Mouse (Mus musculus): Measurements from ENCODE around the gene Olfr1297. TPM values are rescaled to one million over a fixed set of nuclear protein-coding genes. Genes with fewer than 3 reads are reported as not detected.

Gene Olfr1297
- not detected in 2 replicates for polyA plus RNA-seq (2012; rRNA removed)

GRCm38 (mm10) chr2:111626397-111626796, at the start of gene Olfr1297:
Gene Olfr1297, minus strand, starts transcription at chr2:111626497.
- no peak for DNase-seq (ENCODE audit: low read depth, low spot score)
- 75% methylated on average over 1 of the region's 1 CpGs for WGBS

GRCm38 (mm10) chr2:111661119-111661518, 34.8 kb upstream of the Olfr1297 start, which contains the start of gene Olfr1299:
Gene Olfr1299, plus strand, starts transcription at chr2:111661419.
- no peak for DNase-seq (ENCODE audit: low read depth, low spot score)
- 72% methylated on average over 4 of the region's 4 CpGs for WGBS

GRCm38 (mm10) chr2:111649101-111649500, 22.8 kb upstream of the Olfr1297 start, which contains the start of gene Olfr1298:
Gene Olfr1298, minus strand, starts transcription at chr2:111649201.
- WGBS, result 76% methylated on average over 1 of the region's 1 CpGs

GRCm38 (mm10) chr2:111569581-111569980, 56.7 kb downstream of the Olfr1297 start, which contains the start of gene Olfr1295:
Gene Olfr1295, minus strand, starts transcription at chr2:111569681.
- no peak for DNase-seq (ENCODE audit: low read depth, low spot score)

More at GRCm38 (mm10) chr2:111649101-111649500, 22.8 kb upstream of the Olfr1297 start, which contains the start of gene Olfr1298:
- no peak for DNase-seq (ENCODE audit: low read depth, low spot score)

Other genes with a start within 250 kb of the Olfr1297 start
- not detected in 2 replicates for gene Olfr1286, start 203.4 kb downstream of the Olfr1297 start, polyA plus RNA-seq (2012; rRNA removed)
- gene Olfr1287, start 177.4 kb downstream of the Olfr1297 start, polyA plus RNA-seq (2012; rRNA removed), result not detected in 2 replicates
- not detected in 2 replicates for gene Olfr1288, start 152.4 kb downstream of the Olfr1297 start, polyA plus RNA-seq (2012; rRNA removed)
- not detected in 2 replicates for gene Olfr1289, start 145.7 kb downstream of the Olfr1297 start, polyA plus RNA-seq (2012; rRNA removed)
- gene Olfr1290, start 132.7 kb downstream of the Olfr1297 start, polyA plus RNA-seq (2012; rRNA removed), result not detected in 2 replicates
- gene Olfr1291-ps1, start 129.3 kb downstream of the Olfr1297 start, polyA plus RNA-seq (2012; rRNA removed), result not detected in 2 replicates
- gene Olfr1293-ps, start 101.3 kb downstream of the Olfr1297 start, polyA plus RNA-seq (2012; rRNA removed), result not detected in 2 replicates
- gene Olfr1294, start 86.2 kb downstream of the Olfr1297 start, polyA plus RNA-seq (2012; rRNA removed), result not detected in 2 replicates
- not detected in 2 replicates for gene Olfr1295, start 56.8 kb downstream of the Olfr1297 start, polyA plus RNA-seq (2012; rRNA removed)
- not detected in 2 replicates for gene Olfr1298, start 22.7 kb upstream of the Olfr1297 start, polyA plus RNA-seq (2012; rRNA removed)
- gene Olfr1299, start 34.9 kb upstream of the Olfr1297 start, polyA plus RNA-seq (2012; rRNA removed), result not detected in 2 replicates
- gene Olfr1301, start 124.5 kb upstream of the Olfr1297 start, polyA plus RNA-seq (2012; rRNA removed), result not detected in 2 replicates
- gene Olfr1302, start 150.9 kb upstream of the Olfr1297 start, polyA plus RNA-seq (2012; rRNA removed), result not detected in 2 replicates
- gene Olfr1303, start 193.8 kb upstream of the Olfr1297 start, polyA plus RNA-seq (2012; rRNA removed), result not detected in 2 replicates

Data from large intestine, adult 2 months (tissue).